Mouse (Mus musculus): ENCODE measurements around the gene Zfp410. TPM values are rescaled to one million over a fixed set of nuclear protein-coding genes. Genes with fewer than 3 reads are reported as not detected.

Gene Zfp410
- polyA plus RNA-seq (2012; rRNA removed): 59.1 and 59.5 TPM in 2 replicates

DNA sequence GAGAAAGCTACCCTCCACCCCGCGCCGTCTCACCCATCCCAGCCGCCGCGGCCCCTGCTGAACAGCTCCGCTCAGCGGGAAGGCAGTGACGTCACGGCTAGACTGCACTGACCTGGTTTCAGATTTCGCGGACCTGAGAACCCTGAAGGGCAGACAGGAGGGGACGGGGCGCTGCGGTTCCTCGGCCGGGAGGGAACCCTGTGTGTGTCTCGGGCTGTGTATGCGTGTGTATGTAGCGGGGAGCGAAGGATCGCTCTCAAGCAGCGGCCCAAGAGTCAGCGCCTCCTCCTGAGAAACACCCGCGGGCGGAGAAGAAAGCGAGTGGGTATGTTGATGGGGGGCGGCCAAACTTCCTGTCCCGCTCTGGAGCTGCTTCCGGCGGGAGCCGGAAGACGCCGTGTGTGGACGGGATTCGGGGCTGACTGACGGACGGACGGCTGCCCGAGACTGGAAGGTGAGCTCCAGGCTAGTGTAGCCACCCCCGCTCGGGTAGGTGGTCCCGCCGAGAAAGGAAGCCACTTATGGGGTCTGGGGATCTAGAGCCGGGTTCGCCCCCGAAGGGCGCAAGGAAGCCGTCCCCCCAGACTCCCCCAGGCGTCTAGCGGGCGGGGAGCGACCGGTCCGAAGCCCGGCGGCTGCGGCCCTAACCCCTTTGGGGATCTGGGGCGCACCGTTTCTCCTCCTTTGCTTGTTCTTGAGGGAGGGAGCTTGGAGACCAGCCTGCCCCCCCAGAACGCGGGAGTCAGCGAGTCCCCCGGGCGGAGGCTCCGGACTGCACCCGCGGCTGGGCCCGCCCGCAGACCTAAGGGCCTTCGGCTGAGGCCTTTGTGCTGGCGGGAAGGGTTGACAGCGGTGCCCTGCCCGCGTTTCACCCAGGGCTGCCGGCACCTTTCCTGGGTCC, at the start of gene Zfp410:
TSS of gene Zfp410 (plus strand) at position 132 of the 901 bp plus-strand sequence.
- peak; percentile 29; the same call in 1 of the 2 replicates for TF ChIP-seq CTCF (IDR thresholded peaks at IDR 0.05; ENCODE audit: borderline replicate concordance, control insufficient read depth, extremely low read depth, insufficient read depth, low read length, poor library complexity)
- TF ChIP-seq POLR2A (IDR thresholded peaks at IDR 0.05; ENCODE audit: control insufficient read depth, extremely low read depth, insufficient read depth, low read length, poor library complexity): peak; percentile 77
- WGBS: under 1% methylated on average over 77 of the region's 77 CpGs

DNA sequence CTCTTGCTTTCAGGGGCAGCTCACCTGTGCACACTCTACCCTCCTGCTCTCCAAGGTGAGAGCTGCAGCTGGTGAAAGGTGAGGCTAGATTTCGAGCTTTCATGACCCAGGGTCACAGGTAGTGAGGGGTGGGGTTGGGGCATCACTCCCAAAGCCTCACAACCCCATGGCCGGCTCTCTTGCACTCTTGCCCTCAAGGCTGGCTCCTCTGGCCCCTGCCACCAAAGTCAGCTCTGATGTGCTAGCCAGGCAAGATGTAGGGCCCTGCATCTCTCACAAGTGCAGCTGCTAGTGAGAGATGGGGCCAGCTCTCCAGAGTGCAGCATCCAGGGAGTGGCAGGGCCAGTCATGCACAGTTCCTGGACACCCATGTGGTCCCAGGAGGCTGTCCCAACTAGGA, 49.4 kb upstream of the Zfp410 start:
- DNase-seq: no peak
- Histone ChIP-seq H3K36me3 (ENCODE audit: control insufficient read depth, insufficient read depth, low read length) (no peaks in the 10 kb centered on the region), H3K4me1 (replicated peaks; ENCODE audit: control insufficient read depth, insufficient read depth, low read length) (no peaks in the 10 kb centered on the region), H3K27me3 (ENCODE audit: control insufficient read depth, insufficient read depth, low read length) (no peaks in the 10 kb centered on the region), H3K27ac (ENCODE audit: control insufficient read depth, insufficient read depth, low read length) (no peak overlapping the region), H3K4me3 (ENCODE audit: control insufficient read depth, insufficient read depth, low read length) (no peak overlapping the region)
- WGBS: 86% methylated on average over 2 of the region's 2 CpGs
- no peak for TF ChIP-seq POLR2A (IDR thresholded peaks at IDR 0.05; ENCODE audit: control insufficient read depth, extremely low read depth, insufficient read depth, low read length, poor library complexity)
- TF ChIP-seq CTCF (IDR thresholded peaks at IDR 0.05; ENCODE audit: borderline replicate concordance, control insufficient read depth, extremely low read depth, insufficient read depth, low read length, poor library complexity): no peak

More for the DNA sequence above, at the start of gene Zfp410:
- Histone ChIP-seq H3K4me3 (ENCODE audit: control insufficient read depth, insufficient read depth, low read length) (peak within 1 kb of the TSS; percentile 99), H3K27ac (ENCODE audit: control insufficient read depth, insufficient read depth, low read length) (peak within 1 kb of the TSS; percentile 74), H3K27me3 (ENCODE audit: control insufficient read depth, insufficient read depth, low read length) (no peaks in the 10 kb centered on the region), H3K36me3 (ENCODE audit: control insufficient read depth, insufficient read depth, low read length) (no peaks in the 10 kb centered on the region), H3K4me1 (replicated peaks; ENCODE audit: control insufficient read depth, insufficient read depth, low read length) (peaks cover 5% of the 10 kb centered on the region)
- peak; percentile 85 for DNase-seq

DNA sequence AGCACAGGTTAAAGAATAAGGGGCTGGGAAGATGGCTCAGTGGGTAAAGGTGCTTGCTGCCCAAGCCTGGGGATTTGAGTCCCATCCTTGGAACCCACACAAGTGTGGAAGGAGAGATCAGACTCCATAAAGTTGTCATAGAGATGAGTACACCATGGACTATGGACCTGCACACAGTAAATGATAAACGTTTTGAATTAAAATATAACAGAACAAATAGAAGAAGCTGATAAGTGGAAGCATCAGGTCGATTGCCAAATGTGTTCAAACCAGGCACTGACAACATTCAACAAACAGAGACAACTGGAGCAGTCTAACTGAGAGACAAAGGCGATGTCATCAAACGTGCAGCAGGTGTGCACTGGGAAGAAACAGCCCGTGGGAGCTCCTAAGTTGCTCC, 43.3 kb upstream of the Zfp410 start:
- Histone ChIP-seq H3K4me1 (replicated peaks; ENCODE audit: control insufficient read depth, insufficient read depth, low read length) (no peaks in the 10 kb centered on the region), H3K27me3 (ENCODE audit: control insufficient read depth, insufficient read depth, low read length) (no peaks in the 10 kb centered on the region), H3K27ac (ENCODE audit: control insufficient read depth, insufficient read depth, low read length) (no peak overlapping the region), H3K36me3 (ENCODE audit: control insufficient read depth, insufficient read depth, low read length) (no peaks in the 10 kb centered on the region), H3K4me3 (ENCODE audit: control insufficient read depth, insufficient read depth, low read length) (no peak overlapping the region)
- 83% methylated on average over 5 of the region's 5 CpGs for WGBS
- no peak for DNase-seq
- TF ChIP-seq POLR2A (IDR thresholded peaks at IDR 0.05; ENCODE audit: control insufficient read depth, extremely low read depth, insufficient read depth, low read length, poor library complexity) (no peak), CTCF (IDR thresholded peaks at IDR 0.05; ENCODE audit: borderline replicate concordance, control insufficient read depth, extremely low read depth, insufficient read depth, low read length, poor library complexity) (no peak)

DNA sequence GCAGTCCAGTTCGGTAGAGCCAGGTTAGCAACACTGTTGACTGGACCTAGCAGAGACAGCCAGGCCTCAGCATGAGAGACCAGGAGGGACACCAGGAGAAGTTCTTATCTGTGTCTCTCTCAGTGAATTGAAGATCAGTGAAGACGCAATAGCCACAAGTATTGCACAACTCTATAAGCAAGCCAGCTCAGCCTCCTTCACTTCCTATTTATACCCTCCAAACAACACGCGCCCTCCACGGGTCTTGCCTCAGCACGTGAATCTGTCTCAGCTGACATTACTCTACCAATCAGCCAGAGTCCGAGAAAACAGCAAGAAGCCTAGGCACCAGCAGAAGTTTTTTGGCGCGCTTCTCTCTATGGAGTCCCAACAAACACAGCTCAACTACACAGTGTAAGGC, 41.4 kb upstream of the Zfp410 start:
- Histone ChIP-seq H3K36me3 (ENCODE audit: control insufficient read depth, insufficient read depth, low read length) (no peaks in the 10 kb centered on the region), H3K27ac (ENCODE audit: control insufficient read depth, insufficient read depth, low read length) (no peak overlapping the region), H3K4me1 (replicated peaks; ENCODE audit: control insufficient read depth, insufficient read depth, low read length) (no peaks in the 10 kb centered on the region), H3K4me3 (ENCODE audit: control insufficient read depth, insufficient read depth, low read length) (no peak overlapping the region), H3K27me3 (ENCODE audit: control insufficient read depth, insufficient read depth, low read length) (no peaks in the 10 kb centered on the region)
- TF ChIP-seq CTCF (IDR thresholded peaks at IDR 0.05; ENCODE audit: borderline replicate concordance, control insufficient read depth, extremely low read depth, insufficient read depth, low read length, poor library complexity) (no peak), POLR2A (IDR thresholded peaks at IDR 0.05; ENCODE audit: control insufficient read depth, extremely low read depth, insufficient read depth, low read length, poor library complexity) (no peak)
- WGBS: 74% methylated on average over 9 of the region's 9 CpGs
- no peak for DNase-seq

DNA sequence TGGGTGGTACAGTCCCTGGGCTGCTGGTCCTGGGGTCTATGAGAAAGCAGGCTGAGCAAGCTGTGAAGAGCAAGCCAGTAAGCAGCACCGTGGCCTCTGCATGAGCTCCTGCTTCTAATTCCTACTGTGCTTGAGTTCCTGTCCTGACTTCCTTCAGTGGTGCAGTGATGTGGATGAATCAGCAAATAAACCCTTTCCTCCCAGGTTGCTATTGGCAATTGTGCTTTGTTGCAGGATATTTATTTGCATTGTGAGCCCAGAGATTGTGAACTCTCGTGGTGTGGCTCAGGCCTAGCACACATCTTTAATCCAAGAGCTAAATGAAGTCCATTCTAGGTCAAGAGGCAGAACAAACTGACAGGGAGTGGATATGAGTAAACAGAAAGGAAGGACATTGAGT, 40.4 kb upstream of the Zfp410 start:
- TF ChIP-seq CTCF (IDR thresholded peaks at IDR 0.05; ENCODE audit: borderline replicate concordance, control insufficient read depth, extremely low read depth, insufficient read depth, low read length, poor library complexity) (no peak), POLR2A (IDR thresholded peaks at IDR 0.05; ENCODE audit: control insufficient read depth, extremely low read depth, insufficient read depth, low read length, poor library complexity) (no peak)
- H3K27me3 ChIP-seq (ENCODE audit: control insufficient read depth, insufficient read depth, low read length): no peaks in the 10 kb centered on the region
- H3K36me3 ChIP-seq (ENCODE audit: control insufficient read depth, insufficient read depth, low read length): no peaks in the 10 kb centered on the region
- DNase-seq: no peak
- 60% methylated on average over 2 of the region's 2 CpGs for WGBS
- no peak overlapping the region for H3K4me3 ChIP-seq (ENCODE audit: control insufficient read depth, insufficient read depth, low read length)
- no peak overlapping the region for H3K27ac ChIP-seq (ENCODE audit: control insufficient read depth, insufficient read depth, low read length)
- H3K4me1 ChIP-seq (replicated peaks; ENCODE audit: control insufficient read depth, insufficient read depth, low read length): no peaks in the 10 kb centered on the region

DNA sequence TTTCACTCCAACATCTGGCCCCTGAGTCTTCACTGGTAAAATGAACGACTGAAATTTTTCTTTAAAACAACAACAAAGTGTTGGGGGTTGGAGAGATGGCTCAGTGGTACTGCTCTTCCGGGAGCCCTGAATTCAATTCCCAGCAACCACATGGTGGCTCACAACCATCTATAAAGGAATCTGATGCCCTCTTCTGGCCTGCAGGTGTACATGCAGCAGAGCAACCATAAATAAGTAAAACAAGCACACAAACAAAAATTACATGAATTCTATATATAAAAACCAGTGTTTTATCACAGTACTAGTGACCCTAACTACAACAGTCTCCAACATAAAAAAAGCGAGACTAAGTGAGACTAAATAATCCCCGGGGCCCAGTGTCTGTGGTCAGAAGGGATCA, 39.9 kb upstream of the Zfp410 start:
- Histone ChIP-seq H3K27ac (ENCODE audit: control insufficient read depth, insufficient read depth, low read length) (no peak overlapping the region), H3K4me1 (replicated peaks; ENCODE audit: control insufficient read depth, insufficient read depth, low read length) (no peaks in the 10 kb centered on the region), H3K36me3 (ENCODE audit: control insufficient read depth, insufficient read depth, low read length) (no peaks in the 10 kb centered on the region), H3K27me3 (ENCODE audit: control insufficient read depth, insufficient read depth, low read length) (no peaks in the 10 kb centered on the region), H3K4me3 (ENCODE audit: control insufficient read depth, insufficient read depth, low read length) (no peak overlapping the region)
- 91% methylated on average over 4 of the region's 4 CpGs for WGBS
- TF ChIP-seq POLR2A (IDR thresholded peaks at IDR 0.05; ENCODE audit: control insufficient read depth, extremely low read depth, insufficient read depth, low read length, poor library complexity) (no peak), CTCF (IDR thresholded peaks at IDR 0.05; ENCODE audit: borderline replicate concordance, control insufficient read depth, extremely low read depth, insufficient read depth, low read length, poor library complexity) (no peak)
- DNase-seq: no peak
